Mouse (Mus musculus): Measurements from ENCODE around the gene Gm10160. TPM values are rescaled to one million over a fixed set of nuclear protein-coding genes. Genes with fewer than 3 reads are reported as not detected.

Gene Gm10160
- polyA plus RNA-seq, 1 experiment, result not detected

DNA sequence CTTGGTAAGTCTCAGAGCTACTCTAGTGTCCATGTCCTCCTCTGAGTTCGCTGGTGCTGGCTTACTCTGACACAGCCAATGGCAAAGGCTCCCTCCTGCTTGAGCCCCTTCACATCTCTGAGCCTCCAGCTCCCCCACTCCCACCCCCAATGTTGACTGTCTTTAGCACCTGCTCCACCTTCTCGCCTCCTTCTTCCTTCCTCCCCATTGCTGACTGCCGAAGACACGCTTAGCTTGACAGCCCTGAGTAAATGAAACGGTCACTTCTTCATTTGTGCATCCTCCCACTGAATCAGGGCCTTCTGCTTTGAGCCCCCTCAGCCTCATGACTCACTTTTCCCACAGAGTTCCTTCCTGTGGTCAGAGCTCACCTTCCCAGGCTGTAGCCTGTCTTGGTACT lies 5.4 kb upstream of the Gm10160 start:
- H3K4me1 ChIP-seq, result peaks cover 72% of the 10 kb centered on the region
- TF ChIP-seq FLI1 (IDR thresholded peaks at IDR 0.05; ENCODE audit: low read length) (no peak), GATA1 (IDR thresholded peaks at IDR 0.05; ENCODE audit: borderline replicate concordance, low read length) (no peak)
- H3K4me3 ChIP-seq (replicated peaks), result peak overlapping the region; percentile 92
- H3K9me3 ChIP-seq, result no peaks in the 10 kb centered on the region
- peaks cover 13% of the 10 kb centered on the region for H3K36me3 ChIP-seq (replicated peaks; ENCODE audit: low read length)
- peaks cover 49% of the 10 kb centered on the region for H3K27me3 ChIP-seq (replicated peaks)

DNA sequence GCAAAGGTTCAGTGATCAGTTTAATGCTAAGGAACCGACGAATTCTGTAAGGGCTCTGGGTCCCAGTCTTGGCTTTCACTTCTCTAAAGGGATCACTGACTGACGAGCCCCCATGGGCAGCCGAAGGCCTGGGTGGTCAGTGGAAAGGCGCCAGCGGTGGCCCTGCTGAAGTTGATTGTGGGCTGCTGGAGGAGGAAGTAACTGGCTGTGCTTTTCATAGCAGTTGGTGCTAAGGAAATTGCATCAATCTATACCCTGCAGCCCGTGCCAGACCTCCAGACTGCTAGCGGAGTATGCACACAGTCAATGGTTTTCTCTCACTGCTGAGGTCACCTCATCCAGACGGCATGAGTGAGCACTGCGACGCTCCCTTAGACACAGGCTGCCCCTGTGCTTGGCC lies 4.5 kb upstream of the Gm10160 start:
- Histone ChIP-seq H3K4me1 (peaks cover 73% of the 10 kb centered on the region), H3K36me3 (replicated peaks; ENCODE audit: low read length) (peaks cover 4% of the 10 kb centered on the region), H3K27me3 (replicated peaks) (peaks cover 54% of the 10 kb centered on the region)

DNA sequence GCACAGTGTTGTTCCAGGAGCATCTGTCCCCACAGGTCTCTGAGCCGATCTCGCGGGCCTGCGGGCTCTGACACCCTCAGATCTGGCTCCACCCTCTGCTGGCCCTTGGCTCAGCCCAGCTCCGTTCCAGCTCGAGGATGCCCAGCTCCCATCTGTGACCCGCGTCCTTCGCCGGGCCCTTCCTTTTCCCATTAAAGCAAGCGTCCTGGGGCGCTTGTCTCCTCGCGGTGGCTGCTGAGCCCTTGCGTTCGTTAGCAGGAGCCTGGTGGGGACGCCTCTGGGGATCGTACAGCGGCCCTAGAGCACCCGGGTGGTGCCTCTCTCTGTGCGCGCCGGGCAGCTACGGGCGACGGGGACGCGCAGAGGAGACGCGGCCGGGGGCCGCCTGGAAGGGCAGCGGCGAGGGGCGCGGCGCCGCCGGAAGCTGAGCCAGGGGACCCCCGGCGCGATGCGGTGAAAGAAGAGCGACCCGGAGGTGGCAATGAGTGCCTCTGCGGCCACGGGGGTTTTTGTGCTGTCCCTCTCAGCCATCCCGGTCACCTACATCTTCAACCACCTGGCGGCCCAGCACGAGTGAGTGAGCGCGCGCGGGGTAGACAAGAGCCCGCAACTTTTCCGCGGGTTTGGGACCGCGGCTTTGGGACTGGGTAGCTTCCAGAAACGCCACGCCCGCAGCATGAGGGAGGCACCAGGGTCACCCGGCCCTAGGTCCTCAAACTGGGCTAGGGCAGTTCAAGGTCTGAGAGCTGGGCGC lies 3.6 kb upstream of the Gm10160 start, which contains the start of gene Tm6sf1:
Gene Tm6sf1 (plus strand): TSS at position 34 of the 754 bp plus-strand sequence.
- Histone ChIP-seq H3K36me3 (replicated peaks; ENCODE audit: low read length) (no peaks in the 10 kb centered on the region), H3K9me3 (no peaks in the 10 kb centered on the region), H3K4me1 (peaks cover 75% of the 10 kb centered on the region), H3K4me3 (replicated peaks) (peak within 1 kb of the TSS; percentile 92), H3K27me3 (replicated peaks) (peaks cover 54% of the 10 kb centered on the region)
- TF ChIP-seq FLI1 (IDR thresholded peaks at IDR 0.05; ENCODE audit: low read length) (no peak), GATA1 (IDR thresholded peaks at IDR 0.05; ENCODE audit: borderline replicate concordance, low read length) (no peak)

More for the DNA sequence above, 4.5 kb upstream of the Gm10160 start:
- no peaks in the 10 kb centered on the region for H3K9me3 ChIP-seq
- H3K4me3 ChIP-seq (replicated peaks), result peak overlapping the region; percentile 92
- TF ChIP-seq FLI1 (IDR thresholded peaks at IDR 0.05; ENCODE audit: low read length) (no peak), GATA1 (IDR thresholded peaks at IDR 0.05; ENCODE audit: borderline replicate concordance, low read length) (no peak)

DNA sequence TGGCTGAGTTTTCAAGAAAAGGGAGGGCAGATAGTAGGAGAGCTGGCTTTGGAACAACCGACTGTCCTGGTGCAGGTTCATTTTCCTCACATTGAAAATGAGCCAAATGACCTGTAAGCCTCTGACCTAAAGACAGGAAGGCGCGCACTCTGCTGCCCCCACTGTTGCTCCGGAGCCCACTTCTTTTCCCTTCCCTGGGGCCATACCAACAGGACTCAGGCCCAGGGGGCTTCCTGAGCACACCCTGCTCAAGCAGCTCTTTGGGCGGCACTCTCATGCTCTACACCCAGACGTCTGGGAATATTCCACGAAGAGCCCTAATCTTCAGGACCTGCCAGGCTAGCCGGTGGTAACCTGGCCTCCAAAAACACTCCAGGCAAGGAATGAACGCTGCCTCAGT lies 2.6 kb upstream of the Gm10160 start:
- TF ChIP-seq GATA1 (IDR thresholded peaks at IDR 0.05; ENCODE audit: borderline replicate concordance, low read length), result no peak
- TF ChIP-seq FLI1 (IDR thresholded peaks at IDR 0.05; ENCODE audit: low read length), result no peak
- peaks cover 54% of the 10 kb centered on the region for H3K27me3 ChIP-seq (replicated peaks)
- peaks cover 70% of the 10 kb centered on the region for H3K4me1 ChIP-seq
- peak overlapping the region; percentile 92 for H3K4me3 ChIP-seq (replicated peaks)
- H3K9me3 ChIP-seq, result no peaks in the 10 kb centered on the region
- no peaks in the 10 kb centered on the region for H3K36me3 ChIP-seq (replicated peaks; ENCODE audit: low read length)

DNA sequence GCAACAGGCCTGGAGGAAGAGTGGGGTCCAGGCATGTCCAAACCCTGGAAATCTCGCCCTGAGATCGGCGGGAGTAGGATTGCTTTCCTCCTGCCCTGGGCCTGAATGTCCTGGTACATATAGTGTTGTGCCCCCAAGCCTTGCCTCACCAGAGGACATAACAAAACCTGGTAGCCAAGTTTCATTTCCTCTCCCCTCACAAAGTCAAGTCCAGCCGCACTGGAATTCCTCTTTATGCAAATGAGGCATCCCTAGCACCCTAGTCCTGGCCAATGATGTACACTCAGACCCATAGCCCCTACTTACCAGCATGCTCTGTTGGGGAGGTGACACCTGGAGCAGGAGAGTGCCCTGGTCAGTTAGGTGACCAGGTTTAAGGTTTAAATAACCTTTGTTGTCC lies 627 bp upstream of the Gm10160 start:
- peaks cover 48% of the 10 kb centered on the region for H3K27me3 ChIP-seq (replicated peaks)

DNA sequence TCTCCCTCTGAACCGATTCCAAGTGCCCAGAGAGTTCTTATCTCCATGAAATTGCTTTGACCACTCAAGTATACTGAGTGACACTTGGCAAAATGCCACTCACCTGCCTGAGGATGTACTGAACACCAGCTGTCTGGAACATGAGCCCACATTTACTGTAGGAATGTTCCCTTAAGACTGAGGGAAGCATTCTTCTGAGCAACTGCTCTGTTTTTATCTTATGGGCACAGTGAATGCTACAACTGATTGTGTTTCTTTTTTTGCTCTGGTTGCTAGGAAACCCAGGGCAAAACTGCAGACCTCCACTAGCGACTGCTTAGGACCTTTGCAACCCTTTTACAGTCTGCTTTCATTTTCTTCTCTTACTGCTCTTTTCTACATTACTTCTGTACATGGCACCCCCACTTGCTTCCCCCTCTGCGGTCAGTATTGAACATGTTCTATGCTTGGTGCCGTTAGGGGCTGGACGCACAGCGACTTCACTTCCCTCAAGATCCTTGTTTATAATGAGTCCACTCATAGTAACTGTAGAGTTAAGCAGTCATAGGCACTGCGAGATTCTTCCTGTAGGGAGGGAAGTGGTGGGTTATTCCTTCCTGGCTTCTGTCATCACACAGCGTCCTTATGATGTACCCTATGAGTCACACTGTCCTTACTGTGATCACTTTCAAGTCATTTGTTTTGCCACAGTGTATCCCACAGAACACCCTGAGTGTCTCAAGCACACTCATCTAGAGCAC lies 856 bp downstream of the Gm10160 start:
- H3K27me3 ChIP-seq (replicated peaks), result peaks cover 42% of the 10 kb centered on the region
- H3K4me1 ChIP-seq, result peaks cover 42% of the 10 kb centered on the region
- no peaks in the 10 kb centered on the region for H3K9me3 ChIP-seq
- no peaks in the 10 kb centered on the region for H3K36me3 ChIP-seq (replicated peaks; ENCODE audit: low read length)
- H3K4me3 ChIP-seq (replicated peaks), result peak overlapping the region; percentile 51
- TF ChIP-seq GATA1 (IDR thresholded peaks at IDR 0.05; ENCODE audit: borderline replicate concordance, low read length) (no peak), FLI1 (IDR thresholded peaks at IDR 0.05; ENCODE audit: low read length) (no peak)

More for the DNA sequence above, 627 bp upstream of the Gm10160 start:
- Histone ChIP-seq H3K36me3 (replicated peaks; ENCODE audit: low read length) (no peaks in the 10 kb centered on the region), H3K4me1 (peaks cover 50% of the 10 kb centered on the region), H3K4me3 (replicated peaks) (peak overlapping the region; percentile 25), H3K9me3 (no peaks in the 10 kb centered on the region)
- TF ChIP-seq FLI1 (IDR thresholded peaks at IDR 0.05; ENCODE audit: low read length) (no peak), GATA1 (IDR thresholded peaks at IDR 0.05; ENCODE audit: borderline replicate concordance, low read length) (no peak)

DNA sequence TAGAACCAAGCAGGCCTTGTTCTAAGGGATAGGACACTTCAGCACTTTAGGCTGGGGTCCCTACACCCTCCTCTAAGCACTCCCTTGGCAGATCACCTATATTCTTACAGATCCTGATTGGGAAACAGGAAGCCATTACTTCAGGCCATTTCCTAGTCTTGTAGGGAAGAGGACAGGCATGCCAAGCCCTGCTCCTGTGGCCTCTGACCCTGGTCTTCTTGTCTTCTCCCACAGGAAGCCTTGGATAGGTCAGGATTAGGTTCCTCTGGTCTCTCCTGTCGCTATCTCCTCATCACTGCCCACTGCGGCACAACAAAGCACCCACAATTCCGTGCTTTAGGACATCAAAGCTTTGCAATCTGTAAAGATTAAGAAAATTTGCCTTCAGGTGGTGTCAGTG lies 3.9 kb downstream of the Gm10160 start:
- Histone ChIP-seq H3K4me3 (replicated peaks) (no peak overlapping the region), H3K27me3 (replicated peaks) (peaks cover 20% of the 10 kb centered on the region), H3K36me3 (replicated peaks; ENCODE audit: low read length) (no peaks in the 10 kb centered on the region), H3K4me1 (peaks cover 30% of the 10 kb centered on the region), H3K9me3 (peaks cover 6% of the 10 kb centered on the region; the same call in 1 of the 2 replicates)
- no peak for TF ChIP-seq GATA1 (IDR thresholded peaks at IDR 0.05; ENCODE audit: borderline replicate concordance, low read length)
- no peak for TF ChIP-seq FLI1 (IDR thresholded peaks at IDR 0.05; ENCODE audit: low read length)

DNA sequence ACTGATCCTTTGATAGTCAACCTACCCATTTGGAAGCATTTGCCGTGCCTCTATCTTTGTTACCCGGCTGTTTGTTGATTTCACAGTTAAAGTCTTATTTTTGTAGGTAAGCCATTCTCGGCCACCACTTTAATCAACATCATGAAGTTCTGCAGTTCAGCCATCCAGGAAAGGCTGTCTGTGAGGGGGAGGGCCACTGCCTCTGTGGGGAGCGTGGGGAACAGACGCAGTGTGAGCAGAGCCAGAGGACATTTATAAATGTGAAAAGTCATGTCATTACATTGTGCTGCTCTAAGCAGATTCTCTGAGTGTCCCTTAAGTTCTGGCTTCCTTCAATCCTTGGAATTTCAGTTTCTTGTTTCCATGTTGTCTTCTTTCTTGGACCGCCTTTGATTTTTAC lies 5.4 kb downstream of the Gm10160 start:
- Histone ChIP-seq H3K9me3 (peaks cover 6% of the 10 kb centered on the region; the same call in 1 of the 2 replicates), H3K36me3 (replicated peaks; ENCODE audit: low read length) (no peaks in the 10 kb centered on the region), H3K4me1 (peaks cover 24% of the 10 kb centered on the region), H3K27me3 (replicated peaks) (peaks cover 10% of the 10 kb centered on the region), H3K4me3 (replicated peaks) (no peak overlapping the region)
- TF ChIP-seq FLI1 (IDR thresholded peaks at IDR 0.05; ENCODE audit: low read length) (no peak), GATA1 (IDR thresholded peaks at IDR 0.05; ENCODE audit: borderline replicate concordance, low read length) (no peak)

DNA sequence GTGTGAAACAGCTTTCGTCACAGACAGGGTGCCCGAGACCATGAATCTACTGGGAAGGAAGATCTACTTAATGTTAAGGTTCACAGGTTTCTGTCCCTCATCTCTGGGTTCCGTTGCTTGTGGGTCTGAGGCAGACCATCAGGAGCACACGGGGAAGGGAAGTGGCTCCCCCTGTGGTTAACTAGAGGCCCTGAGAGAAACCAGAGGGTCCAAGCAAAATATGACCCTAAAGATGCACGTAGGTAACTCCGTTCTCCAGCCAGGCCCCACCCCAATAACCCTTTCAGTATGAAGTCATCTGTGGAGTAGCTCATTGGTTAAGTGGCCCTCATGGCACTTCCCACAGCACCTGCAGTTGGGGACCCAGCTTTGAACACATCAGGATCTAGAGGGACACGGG lies 6.0 kb downstream of the Gm10160 start:
- TF ChIP-seq GATA1 (IDR thresholded peaks at IDR 0.05; ENCODE audit: borderline replicate concordance, low read length) (no peak), FLI1 (IDR thresholded peaks at IDR 0.05; ENCODE audit: low read length) (no peak)

DNA sequence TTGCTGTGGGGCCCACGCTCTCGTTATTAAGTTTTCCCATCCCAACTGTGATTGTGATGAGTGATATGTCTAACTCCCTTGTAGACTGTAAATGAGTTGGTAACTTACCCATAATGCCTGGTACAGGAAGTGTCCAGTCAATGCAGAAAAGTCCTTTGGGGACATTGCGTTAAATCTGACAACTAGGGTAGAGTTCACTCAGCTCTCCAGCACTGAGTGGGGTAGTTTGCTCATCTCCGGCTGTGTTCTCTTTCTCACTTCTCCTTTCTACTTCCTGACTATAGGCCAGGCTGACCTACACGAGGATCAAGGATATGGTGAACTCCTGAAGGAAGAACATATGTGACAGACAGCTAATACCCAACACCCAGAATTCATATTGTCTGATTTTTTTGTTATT lies 6.4 kb downstream of the Gm10160 start:
- H3K4me3 ChIP-seq (replicated peaks), result no peak overlapping the region
- no peaks in the 10 kb centered on the region for H3K36me3 ChIP-seq (replicated peaks; ENCODE audit: low read length)
- peaks cover 6% of the 10 kb centered on the region; the same call in 1 of the 2 replicates for H3K9me3 ChIP-seq
- peaks cover 10% of the 10 kb centered on the region for H3K27me3 ChIP-seq (replicated peaks)
- peaks cover 15% of the 10 kb centered on the region for H3K4me1 ChIP-seq
- TF ChIP-seq GATA1 (IDR thresholded peaks at IDR 0.05; ENCODE audit: borderline replicate concordance, low read length) (no peak), FLI1 (IDR thresholded peaks at IDR 0.05; ENCODE audit: low read length) (no peak)

More for the DNA sequence above, 6.0 kb downstream of the Gm10160 start:
- H3K9me3 ChIP-seq, result peaks cover 6% of the 10 kb centered on the region; the same call in 1 of the 2 replicates
- H3K27me3 ChIP-seq (replicated peaks), result peaks cover 10% of the 10 kb centered on the region
- H3K4me3 ChIP-seq (replicated peaks), result no peak overlapping the region
- no peaks in the 10 kb centered on the region for H3K36me3 ChIP-seq (replicated peaks; ENCODE audit: low read length)
- peaks cover 19% of the 10 kb centered on the region for H3K4me1 ChIP-seq

All from megakaryocyte, embryonic 14.5 days (primary cell).